Mouse (Mus musculus) heart, postnatal 14 days (tissue): ENCODE data around the gene Acsbg1. TPM values are rescaled to one million over a fixed set of nuclear protein-coding genes. Genes with fewer than 3 reads are reported as not detected.

ENCODE experiments used
- DNase-seq, 2 experiments: peaks; one replicate each; pipeline ENCODE4 v3.0.0; 2021 to 2022
- intact Hi-C: fragments of 180-260 bp; cut with DNase I; formaldehyde crosslinking; loops from one replicate; pipeline ENCODE4 v1.15.1; 2025
- total RNA-seq, 2 experiments: library from RNA; stranded (reverse); gene quantifications; 2 replicates each; pipeline ENCODE4 v1.2.3; 2021

Gene Acsbg1
- total RNA-seq, 2 experiments from 2014 or later: 0.14 to 0.27 TPM

GRCm38 (mm10) chr9:54673887-54674286, 12.2 kb upstream of the Acsbg1 start:
- intact Hi-C loops: loop anchor here (10.0 kb wide), 1 partner anchor 229 kb away; no protein-coding TSS in a partner anchor

GRCm38 (mm10) chr9:54671962-54672361, 10.3 kb upstream of the Acsbg1 start:
- intact Hi-C loops: loop anchor here (10.0 kb wide), 1 partner anchor 227 kb away; no protein-coding TSS in a partner anchor
- no peak for DNase-seq

More at GRCm38 (mm10) chr9:54673887-54674286, 12.2 kb upstream of the Acsbg1 start:
- DNase-seq: no peak

- DNase-seq: no peak
- intact Hi-C loops: no loop called here
Observed at GRCm38 (mm10) chr9:54668455-54668854, 6.8 kb upstream of the Acsbg1 start.

- intact Hi-C loops: no loop called here
- DNase-seq: no peak
Observed at GRCm38 (mm10) chr9:54666116-54666515, 4.4 kb upstream of the Acsbg1 start.

GRCm38 (mm10) chr9:54664358-54664757, 2.7 kb upstream of the Acsbg1 start:
- intact Hi-C loops: no loop called here
- DNase-seq: no peak

- intact Hi-C loops: no loop called here
- DNase-seq: no peak
Observed at GRCm38 (mm10) chr9:54658773-54659172, 2.9 kb downstream of the Acsbg1 start.

GRCm38 (mm10) chr9:54656402-54656801, 5.3 kb downstream of the Acsbg1 start:
- DNase-seq: no peak
- intact Hi-C loops: no loop called here

GRCm38 (mm10) chr9:54655846-54656245, 5.8 kb downstream of the Acsbg1 start:
- no peak for DNase-seq
- intact Hi-C loops: no loop called here

- intact Hi-C loops: no loop called here
- DNase-seq: no peak
Observed at GRCm38 (mm10) chr9:54652778-54653177, 8.9 kb downstream of the Acsbg1 start.

- intact Hi-C loops: no loop called here
- DNase-seq: no peak
Observed at GRCm38 (mm10) chr9:54649360-54649759, 12.3 kb downstream of the Acsbg1 start.

- DNase-seq: no peak
- intact Hi-C loops: no loop called here
Observed at GRCm38 (mm10) chr9:54647456-54647855, 14.2 kb downstream of the Acsbg1 start.

- no peak for DNase-seq
- intact Hi-C loops: no loop called here
Observed at GRCm38 (mm10) chr9:54646252-54646651, 15.4 kb downstream of the Acsbg1 start.

- no peak for DNase-seq
- intact Hi-C loops: no loop called here
Observed at GRCm38 (mm10) chr9:54645530-54645929, 16.1 kb downstream of the Acsbg1 start.

- intact Hi-C loops: no loop called here
- DNase-seq: no peak
Observed at GRCm38 (mm10) chr9:54643179-54643578, 18.5 kb downstream of the Acsbg1 start.

- DNase-seq: no peak
Observed at GRCm38 (mm10) chr9:54642556-54642955, 19.1 kb downstream of the Acsbg1 start.

GRCm38 (mm10) chr9:54642149-54642548, 19.5 kb downstream of the Acsbg1 start:
- no peak for DNase-seq
- intact Hi-C loops: no loop called here

More at GRCm38 (mm10) chr9:54642556-54642955, 19.1 kb downstream of the Acsbg1 start:
- intact Hi-C loops: no loop called here

GRCm38 (mm10) chr9:54641548-54641947, 20.1 kb downstream of the Acsbg1 start:
- intact Hi-C loops: no loop called here
- DNase-seq: no peak

- DNase-seq: no peak
- intact Hi-C loops: no loop called here
Observed at GRCm38 (mm10) chr9:54639192-54639591, 22.5 kb downstream of the Acsbg1 start.

- intact Hi-C loops: no loop called here
- DNase-seq: no peak
Observed at GRCm38 (mm10) chr9:54637510-54638314, 24.0 kb downstream of the Acsbg1 start.

- intact Hi-C loops: no loop called here
- DNase-seq: no peak
Observed at GRCm38 (mm10) chr9:54633401-54633800, 28.3 kb downstream of the Acsbg1 start.

GRCm38 (mm10) chr9:54630905-54631304, 30.8 kb downstream of the Acsbg1 start:
- intact Hi-C loops: no loop called here
- no peak for DNase-seq

- intact Hi-C loops: no loop called here
- DNase-seq: no peak
Observed at GRCm38 (mm10) chr9:54629613-54630261, 31.9 kb downstream of the Acsbg1 start.
